Mouse (Mus musculus): ENCODE measurements around the gene Tmprss5. TPM values are rescaled to one million over a fixed set of nuclear protein-coding genes. Genes with fewer than 3 reads are reported as not detected.

Gene Tmprss5
- total RNA-seq (2021): not detected

DNA sequence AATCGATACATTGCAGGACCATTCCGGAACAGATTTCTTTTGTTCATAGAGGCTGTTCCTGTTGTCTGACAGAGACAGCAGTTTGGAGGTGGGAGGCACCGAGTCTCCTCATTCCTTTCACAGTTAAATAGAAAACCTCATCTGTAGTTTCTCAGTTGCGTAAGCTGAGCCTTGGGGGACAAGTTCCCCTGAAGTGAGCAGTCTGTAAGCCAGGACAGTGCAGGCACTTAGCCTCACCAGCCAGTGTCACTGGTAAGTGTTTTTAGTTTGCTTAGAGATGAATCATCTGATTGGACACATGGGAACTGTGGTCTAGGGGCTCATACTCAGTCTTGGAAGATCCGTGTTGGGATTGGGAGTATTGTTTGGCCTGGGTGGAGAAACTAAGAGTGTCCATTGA is at the start of gene Tmprss5:
TSS of gene Tmprss5 (plus strand) at position 154 of the 400 bp plus-strand sequence.
- intact Hi-C loops (cut with DNase I): loop anchor here (1.0 to 10.0 kb wide), 3 partner anchors 166 to 1094 kb away; no protein-coding TSS in a partner anchor
- DNase-seq (ENCODE audit: low spot score): no peak

DNA sequence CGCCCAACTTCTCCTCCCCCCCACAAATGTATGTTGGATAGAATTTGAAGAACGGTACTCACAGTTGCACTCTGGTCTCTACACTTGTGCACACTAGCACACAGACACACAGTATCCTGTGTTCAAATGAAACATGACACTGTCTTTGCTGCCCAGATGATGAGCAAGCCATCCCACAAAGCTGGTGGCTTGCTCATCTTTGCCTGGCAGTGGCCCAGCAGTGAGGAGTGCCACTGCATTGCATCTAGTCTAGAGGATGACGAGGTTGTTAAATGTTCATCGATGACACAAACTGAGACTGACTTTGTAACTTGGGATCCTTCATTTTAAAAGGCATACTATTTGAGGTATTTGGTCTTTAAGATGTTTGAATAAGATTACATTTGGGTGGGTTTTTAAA is 46.3 kb upstream of the Tmprss5 start:
- DNase-seq (ENCODE audit: low spot score): no peak

DNA sequence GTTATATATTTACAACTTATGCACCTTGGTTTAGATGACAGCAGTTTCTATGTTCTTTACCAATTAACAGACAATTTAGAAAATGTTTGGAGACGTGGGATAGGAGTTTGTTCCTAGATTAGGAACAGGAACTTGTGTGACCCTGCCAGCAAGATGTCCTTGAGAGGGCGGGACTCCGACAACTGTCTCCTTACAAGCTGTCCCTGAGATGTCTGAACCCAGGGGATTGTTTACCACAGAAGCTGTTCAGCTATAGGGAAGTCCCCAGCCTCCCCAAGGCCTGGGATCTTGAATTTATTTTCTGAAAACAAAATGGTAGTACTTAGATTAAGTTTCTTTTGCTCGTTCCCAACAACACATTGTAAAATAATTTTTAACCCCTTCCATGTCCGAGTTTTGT is 30.2 kb upstream of the Tmprss5 start:
- no peak for DNase-seq (ENCODE audit: low spot score)
- intact Hi-C loops (cut with DNase I): loop anchor here (5.0 to 10.0 kb wide), 2 partner anchors 404 to 556 kb away; partner anchors contain the start of genes Gm5617 and Rbm7

More for the DNA sequence above, 46.3 kb upstream of the Tmprss5 start:
- intact Hi-C loops (cut with DNase I): no loop called here

DNA sequence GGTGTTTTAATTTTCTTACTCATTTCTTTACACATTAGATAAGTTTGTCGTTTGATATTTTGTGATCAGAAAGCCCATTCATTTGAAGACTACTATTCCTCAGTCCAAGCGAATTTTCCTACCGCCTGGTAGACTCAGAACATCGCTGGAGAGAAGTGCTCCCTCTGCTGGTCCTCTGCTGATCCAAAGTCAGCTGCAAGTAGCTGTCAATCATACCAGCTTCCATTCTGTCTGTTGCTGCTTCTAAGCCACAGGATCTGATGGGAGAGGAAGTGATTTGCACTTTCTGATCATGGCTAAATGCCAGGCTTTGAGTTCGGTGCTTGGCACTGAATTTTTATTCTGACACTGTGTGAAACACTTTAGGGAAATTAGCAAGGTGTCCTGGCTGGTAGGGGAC is 29.7 kb upstream of the Tmprss5 start:
- peak; percentile 18 for DNase-seq (ENCODE audit: low spot score)
- intact Hi-C loops (cut with DNase I): loop anchor here (5.0 to 10.0 kb wide), 2 partner anchors 404 to 557 kb away; partner anchors contain the start of genes Gm5617 and Rbm7

DNA sequence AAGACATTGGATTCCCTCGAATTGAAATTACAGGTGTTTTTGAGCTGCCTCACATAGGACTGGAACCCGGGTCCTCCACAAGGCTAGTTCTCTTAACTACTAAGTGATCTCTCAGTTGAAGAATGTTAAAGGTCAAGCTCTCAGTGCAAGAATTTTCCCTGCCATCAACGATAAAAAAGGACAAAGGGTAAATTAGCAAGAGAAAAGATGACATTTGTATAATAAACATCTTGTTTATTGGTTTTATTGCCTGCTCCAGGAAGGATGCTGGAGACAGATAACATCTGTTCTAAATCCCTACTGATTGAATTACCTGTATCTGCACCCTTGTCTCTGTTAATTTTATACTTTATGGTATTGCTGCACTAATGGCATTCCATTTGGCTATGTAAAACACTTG is 27.0 kb upstream of the Tmprss5 start:
- intact Hi-C loops (cut with DNase I): loop anchor here (5.0 to 10.0 kb wide), 2 partner anchors 407 to 559 kb away; partner anchors contain the start of genes Gm5617 and Rbm7

DNA sequence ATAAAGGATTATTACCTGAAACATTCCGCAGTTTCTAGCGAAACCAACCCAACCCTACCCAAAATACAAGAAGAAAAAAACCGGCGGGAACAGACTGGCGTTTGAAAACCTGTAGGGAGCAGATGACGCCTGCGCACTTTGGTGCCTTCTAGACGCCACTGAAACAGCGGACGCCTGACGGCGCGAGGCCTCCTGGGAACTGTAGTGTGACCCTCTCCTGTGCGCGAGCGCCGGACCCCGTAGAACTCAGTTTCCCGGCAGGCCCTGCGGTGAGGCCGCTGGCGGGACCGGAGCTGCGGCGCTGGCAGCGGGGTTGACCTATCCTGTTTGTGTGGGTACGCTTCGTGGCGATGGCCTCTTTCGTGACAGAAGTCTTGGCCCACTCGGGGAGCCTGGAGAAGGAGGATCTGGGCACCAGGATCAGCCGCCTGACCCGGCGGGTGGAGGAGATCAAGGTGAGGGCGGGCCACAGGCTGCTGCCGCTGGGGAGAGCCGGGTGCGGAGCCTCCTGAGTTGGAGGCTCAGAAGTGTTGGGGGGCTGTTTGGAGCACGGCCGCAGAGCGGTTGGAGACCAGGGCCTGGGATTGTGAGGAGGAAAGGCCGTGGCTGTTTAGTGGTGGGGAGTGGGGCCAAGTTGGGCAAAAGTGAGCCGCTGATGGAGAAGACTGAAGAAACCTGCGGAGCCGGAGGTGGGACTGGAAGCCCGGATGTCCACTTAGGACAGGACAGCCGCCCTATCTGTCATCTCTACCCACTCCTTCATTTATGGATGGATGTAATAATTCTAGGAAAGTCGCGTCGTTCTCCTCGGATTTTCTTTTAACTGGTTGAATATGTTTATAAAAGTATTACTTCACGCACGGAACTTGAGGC is 25.5 kb upstream of the Tmprss5 start, which contains the start of gene Zw10:
TSS of gene Zw10 (plus strand) at position 281 of the 873 bp plus-strand sequence.
- peak; percentile 90 for DNase-seq (ENCODE audit: low spot score)
- intact Hi-C loops (cut with DNase I): loop anchor here (5.0 to 10.0 kb wide), 2 partner anchors 68 to 561 kb away; partner anchors contain the start of genes Gm5617, Rbm7 and Usp28

More for the DNA sequence above, 27.0 kb upstream of the Tmprss5 start:
- DNase-seq (ENCODE audit: low spot score): no peak

DNA sequence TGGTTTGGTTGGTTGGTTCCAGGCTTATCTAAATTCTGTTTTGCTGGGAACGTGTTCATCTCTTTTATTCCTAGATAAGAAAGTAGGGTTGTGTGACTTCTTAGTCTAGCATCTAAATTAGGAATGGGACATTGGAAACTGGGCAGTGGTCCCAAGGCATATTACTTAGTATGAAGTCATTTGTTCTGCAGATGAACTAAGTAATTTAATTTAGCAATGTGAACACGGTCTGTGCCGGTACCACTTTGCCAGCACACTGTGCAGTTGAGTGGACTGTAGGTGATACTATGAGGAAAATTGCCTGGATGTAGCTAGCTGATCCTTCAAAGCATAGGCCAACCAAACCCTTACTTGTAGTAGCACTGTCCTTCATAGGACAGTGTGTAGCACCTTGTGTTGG is 4.2 kb upstream of the Tmprss5 start:
- intact Hi-C loops (cut with DNase I): no loop called here
- no peak for DNase-seq (ENCODE audit: low spot score)

DNA sequence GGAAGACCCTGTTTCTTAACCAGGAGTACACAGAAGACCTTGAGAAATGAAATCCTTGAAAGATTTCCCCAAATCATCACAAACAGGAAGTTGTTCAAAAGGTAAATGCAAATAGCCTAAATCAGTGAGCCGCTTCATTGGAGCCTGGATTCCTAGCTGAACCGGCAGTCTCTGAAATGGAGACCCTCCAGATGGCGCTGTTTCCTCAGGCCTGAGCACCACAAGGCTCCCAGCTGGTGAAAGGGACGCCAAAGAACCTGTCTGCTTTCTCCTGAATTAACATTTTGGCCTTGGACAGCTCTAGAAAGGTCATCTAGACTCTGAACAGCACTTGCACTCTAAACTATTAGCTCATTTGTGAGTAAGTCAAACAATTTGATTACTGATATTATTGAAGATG is 501 bp downstream of the Tmprss5 start:
- no peak for DNase-seq (ENCODE audit: low spot score)
- intact Hi-C loops (cut with DNase I): loop anchor here (1.0 to 10.0 kb wide), 3 partner anchors 166 to 1093 kb away; no protein-coding TSS in a partner anchor

DNA sequence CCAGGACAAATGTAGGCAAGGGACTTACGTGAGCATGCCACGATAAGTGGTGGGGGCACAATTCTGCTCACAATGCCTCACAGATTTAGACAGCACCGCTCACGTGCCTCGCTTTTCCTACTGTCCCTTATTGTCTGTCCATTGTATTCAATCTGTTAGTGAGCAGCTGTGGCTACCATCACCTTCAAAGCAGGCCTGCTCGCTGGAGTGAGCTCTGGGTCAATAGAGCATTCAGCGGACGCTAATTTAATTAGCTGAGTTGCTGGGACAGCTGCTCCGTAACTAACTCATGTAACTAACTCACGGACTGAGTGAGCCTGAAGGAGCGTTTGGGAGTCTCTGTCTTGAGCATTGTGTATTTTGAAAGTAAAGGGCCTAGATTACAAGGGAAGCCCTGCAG is 6.3 kb downstream of the Tmprss5 start:
- intact Hi-C loops (cut with DNase I): loop anchor here (10.0 kb wide), 1 partner anchor 1087 kb away; no protein-coding TSS in a partner anchor
- DNase-seq (ENCODE audit: low spot score): no peak

DNA sequence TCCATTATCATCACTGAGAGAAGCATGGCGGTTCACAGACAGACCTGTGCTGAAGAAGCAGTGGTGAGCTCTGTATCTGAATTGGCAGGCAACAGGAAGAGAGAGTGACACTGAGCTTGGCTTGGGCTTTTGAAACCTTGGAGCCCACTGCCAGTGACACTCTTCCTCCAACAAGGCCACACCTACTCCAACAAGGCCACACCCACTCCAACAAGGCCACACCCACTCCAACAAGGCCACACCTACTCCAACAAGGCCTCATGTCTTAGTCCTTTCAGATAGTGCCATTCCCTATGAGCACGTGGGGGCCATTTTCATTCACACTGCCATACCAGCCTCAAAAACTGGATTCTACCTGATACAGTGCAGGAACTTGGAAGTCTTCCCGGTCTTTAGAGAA is 17.8 kb downstream of the Tmprss5 start:
- no peak for DNase-seq (ENCODE audit: low spot score)
- intact Hi-C loops (cut with DNase I): no loop called here

DNA sequence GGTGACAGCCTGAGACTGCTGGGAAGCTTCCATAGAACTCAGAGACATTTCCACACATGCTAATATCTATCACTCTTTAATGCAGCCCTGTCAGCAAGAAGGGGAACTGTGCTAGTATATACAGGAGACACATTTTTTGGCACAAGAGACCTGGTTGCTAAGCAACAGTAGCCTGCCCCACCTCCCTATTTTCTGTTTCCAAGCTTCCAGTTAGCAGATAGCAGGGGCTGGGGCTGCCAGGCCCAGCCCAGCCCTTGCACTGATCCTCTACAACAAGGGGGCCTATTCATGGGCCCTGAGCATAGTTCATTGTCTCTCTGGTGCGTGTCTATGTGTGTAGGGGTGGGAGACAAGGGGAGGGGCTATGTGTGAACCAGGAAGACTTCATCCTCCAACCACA is 21.3 kb downstream of the Tmprss5 start:
- no peak for DNase-seq (ENCODE audit: low spot score)
- intact Hi-C loops (cut with DNase I): no loop called here

DNA sequence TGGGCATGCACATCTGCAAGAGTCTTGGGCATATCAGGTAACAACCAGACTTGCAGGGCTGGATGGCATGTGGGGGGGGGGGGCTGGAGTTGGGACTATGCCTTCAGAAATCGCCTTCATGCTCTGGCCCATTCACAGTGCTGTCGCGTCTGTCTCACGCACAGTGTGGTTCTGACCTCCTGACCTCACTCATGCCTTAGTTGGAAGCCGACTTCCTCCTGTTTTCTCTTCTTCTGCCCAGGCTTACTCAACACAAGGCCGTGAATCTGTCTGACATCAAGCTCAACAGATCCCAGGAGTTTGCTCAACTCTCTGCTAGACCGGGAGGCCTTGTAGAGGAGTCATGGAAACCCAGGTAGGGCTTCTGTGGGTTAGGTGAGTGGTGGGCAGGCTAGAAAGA is 28.0 kb downstream of the Tmprss5 start:
- intact Hi-C loops (cut with DNase I): no loop called here
- DNase-seq (ENCODE audit: low spot score): no peak

DNA sequence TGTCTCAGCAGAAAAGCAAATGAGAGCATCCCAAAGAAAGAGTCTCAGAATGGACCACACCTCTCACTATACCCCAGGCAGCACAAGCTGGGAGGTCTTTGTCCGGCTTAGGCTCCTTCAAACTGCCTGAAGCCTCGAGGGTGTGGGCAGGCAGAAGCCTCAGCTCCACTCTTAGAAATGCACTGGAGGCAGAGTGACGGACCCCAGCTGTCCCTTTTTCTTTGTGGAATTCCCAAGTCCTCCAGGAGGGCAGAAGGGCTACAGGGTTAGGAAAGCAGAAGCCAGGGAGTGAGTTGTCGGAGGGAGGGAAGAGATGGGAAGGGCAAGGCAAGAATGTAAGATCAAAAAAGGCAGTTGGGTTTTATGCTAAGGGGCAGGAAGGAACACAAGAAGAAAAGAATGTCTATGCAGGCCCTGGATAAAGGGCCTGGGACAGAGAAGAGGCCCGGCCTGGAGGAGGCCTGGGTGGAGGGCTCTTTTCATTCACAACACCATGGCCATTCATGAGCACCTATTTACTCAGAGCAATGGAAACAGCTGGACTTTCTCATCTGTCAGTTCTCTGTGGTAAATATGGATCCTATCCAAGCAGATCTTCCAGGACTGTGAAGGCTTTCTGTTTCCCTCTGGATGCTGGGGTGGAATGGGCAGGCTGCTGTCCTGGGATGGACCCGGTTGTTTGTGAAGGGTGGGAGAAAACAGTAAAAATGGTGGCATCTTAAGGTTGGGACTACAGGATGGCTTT is 29.6 kb downstream of the Tmprss5 start:
- intact Hi-C loops (cut with DNase I): no loop called here
- no peak for DNase-seq (ENCODE audit: low spot score)

DNA sequence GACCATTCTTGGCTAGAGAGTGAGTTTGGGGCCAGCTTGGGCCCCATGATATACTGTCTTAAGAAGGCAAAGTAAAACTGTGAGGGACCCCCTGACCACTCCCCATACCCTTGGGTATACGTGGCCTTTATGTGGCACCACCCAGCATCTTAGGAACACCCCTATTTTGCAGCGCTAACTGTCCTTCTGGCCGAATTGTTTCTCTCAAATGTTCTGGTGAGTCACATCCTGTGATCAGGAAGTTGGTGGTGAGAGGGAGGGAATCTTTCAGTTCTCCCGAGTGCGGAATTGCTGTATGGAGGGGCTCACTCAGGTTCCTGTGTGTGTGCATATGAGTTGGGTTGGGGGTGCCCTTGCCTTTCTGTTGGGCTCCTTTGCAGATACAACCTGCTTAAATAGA is 30.2 kb downstream of the Tmprss5 start:
- intact Hi-C loops (cut with DNase I): no loop called here
- no peak for DNase-seq (ENCODE audit: low spot score)

DNA sequence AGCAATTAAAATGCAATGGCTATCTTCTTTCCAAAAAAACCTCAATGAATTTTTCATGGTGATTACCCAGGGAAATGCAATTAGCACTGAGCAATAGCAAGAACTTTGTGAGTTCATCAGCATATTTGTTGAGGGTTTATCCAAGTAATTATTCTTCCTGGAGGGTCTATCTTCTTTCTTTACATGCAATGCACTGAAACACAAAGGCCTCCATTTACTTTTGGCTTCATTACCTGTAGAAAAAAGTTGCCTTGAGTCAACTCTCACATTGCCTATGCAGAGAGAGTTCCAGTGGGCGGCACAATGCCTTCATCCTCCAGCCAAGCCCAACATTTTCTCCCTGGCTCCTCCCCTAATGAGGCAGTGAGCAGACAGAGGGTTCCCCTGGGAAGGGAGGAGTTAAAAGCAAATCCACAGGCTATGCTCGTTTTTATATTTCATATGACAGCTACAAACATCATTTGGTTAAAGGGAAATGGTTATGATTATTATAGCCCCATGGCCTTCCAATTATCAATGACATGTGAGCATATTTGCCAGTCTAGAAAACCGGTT is 37.3 kb downstream of the Tmprss5 start:
- DNase-seq (ENCODE audit: low spot score): no peak

DNA sequence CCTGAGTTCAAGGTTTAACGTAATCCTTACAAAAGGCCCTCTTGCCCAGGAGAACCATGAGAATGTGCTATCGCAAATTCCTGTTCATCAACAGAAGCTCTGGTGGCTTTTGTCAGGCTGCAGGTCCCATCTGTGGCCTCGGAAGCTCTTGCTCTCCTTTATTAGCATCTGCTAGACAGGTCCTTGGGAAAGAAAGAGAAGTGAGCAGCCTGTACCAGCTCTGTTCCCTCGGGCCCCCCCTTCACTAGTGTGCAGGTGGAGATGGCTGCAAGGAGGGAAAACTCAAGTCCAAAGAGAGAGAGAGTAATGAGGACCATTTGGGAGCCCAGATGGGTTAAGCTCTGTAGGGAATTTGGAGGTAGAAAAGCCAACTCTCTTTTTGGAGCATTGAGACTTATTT is 38.7 kb downstream of the Tmprss5 start:
- DNase-seq (ENCODE audit: low spot score): no peak
- intact Hi-C loops (cut with DNase I): no loop called here

More for the DNA sequence above, 37.3 kb downstream of the Tmprss5 start:
- intact Hi-C loops (cut with DNase I): no loop called here

DNA sequence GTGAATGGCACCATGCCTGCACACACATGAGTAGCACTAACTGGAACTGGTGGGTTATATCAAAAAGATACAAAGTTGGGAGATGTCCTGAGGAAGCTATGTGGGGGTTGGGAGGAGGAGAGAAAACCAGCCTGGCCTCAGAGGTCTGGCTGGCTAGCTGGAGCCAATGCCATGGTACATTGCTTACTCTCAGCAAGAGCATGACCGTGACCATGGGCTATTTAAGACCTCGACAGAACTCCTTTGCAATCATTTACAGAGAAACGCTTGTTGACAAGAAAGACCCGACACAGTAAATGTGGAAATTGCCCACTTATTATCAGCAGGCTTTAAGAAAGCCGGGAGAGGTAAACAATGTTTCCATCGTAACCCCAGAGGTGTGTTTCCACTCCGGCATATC is 44.6 kb downstream of the Tmprss5 start:
- intact Hi-C loops (cut with DNase I): no loop called here
- no peak for DNase-seq (ENCODE audit: low spot score)

DNA sequence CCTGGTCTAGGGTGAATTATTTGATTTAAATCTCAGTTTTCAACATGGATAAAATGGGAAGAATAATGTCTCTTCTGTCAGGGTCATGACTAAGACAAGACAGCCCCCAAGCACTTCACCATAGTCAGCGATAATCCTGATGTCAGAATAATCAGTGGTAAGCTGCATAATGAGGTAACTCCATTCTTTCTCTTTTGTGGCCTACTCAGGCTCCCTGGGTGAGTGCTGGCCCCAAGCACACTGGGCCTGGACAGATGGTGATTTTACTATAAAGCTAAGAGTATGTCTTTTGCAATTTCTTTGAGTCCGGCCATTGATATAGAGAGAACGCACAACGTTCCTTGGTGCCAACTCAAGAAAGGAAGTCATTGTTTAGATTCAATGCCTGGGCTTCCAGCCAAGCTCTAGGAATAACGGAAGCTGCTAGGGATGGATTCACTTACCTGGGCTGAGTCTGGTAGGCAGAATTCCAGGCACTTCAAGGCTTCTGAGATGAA is 49.5 kb downstream of the Tmprss5 start:
- intact Hi-C loops (cut with DNase I): no loop called here

DNA sequence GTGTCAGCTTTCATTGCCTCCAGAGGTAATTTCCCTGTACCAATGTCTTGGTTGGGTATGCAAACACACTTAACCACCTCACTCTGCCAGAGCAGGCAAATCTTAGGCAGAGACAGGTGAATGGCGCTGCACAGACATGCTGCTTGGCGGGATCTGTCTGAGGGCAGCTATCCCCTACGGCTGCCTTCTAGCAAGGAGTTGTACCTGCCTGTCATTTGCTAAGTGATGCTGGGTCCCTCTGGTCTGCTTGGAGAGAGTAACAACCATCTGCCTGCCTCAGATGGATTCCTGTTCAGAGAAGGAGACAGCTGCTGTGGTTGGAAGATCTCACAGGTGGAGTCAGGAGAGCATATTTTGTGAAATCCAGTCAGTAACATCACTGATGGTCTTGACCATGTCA is 62.8 kb downstream of the Tmprss5 start:
- intact Hi-C loops (cut with DNase I): no loop called here
- DNase-seq (ENCODE audit: low spot score): no peak

More for the DNA sequence above, 49.5 kb downstream of the Tmprss5 start:
- DNase-seq (ENCODE audit: low spot score): no peak

DNA sequence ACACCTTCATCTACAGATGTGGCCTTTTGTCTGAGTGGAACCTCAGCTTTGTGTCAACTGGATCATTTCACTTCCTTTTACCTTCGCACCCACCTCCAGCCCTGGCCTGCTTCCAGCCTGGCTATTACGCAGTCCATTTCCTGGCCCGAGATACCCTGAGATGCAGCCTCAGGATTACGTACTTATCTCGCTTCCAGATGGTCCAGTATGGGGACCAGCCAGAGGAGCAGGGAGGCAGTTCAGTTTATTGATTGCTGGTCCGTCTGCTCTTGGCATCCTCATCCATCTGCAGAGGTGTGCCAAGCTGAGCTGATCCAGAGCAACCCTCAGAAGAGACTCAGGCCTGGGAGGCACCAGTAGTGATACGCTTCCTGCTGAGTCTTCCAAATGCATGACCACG is 64.7 kb downstream of the Tmprss5 start:
- intact Hi-C loops (cut with DNase I): no loop called here
- DNase-seq (ENCODE audit: low spot score): no peak

All from heart, postnatal 25 days (tissue).